Mouse (Mus musculus) liver, embryonic 11.5 days (tissue): ENCODE results near the gene Sstr1. TPM values are rescaled to one million over a fixed set of nuclear protein-coding genes. Genes with fewer than 3 reads are reported as not detected.

Source experiments
- ATAC-seq: fragments of 200-750 bp; cut with Nextera tagmentation; replicated peaks from 2 replicates; pipeline ENCODE4 v1.8.0; 2017; ENCODE audit warnings: moderate number of reproducible peaks, mild to moderate bottlenecking, moderate TSS enrichment, moderate library complexity; ENCODE audit not compliant: low FRiP score
- DNase-seq: peaks from one replicate; pipeline ENCODE4 v3.0.0-alpha.2; 2017; ENCODE audit warnings: low spot score
- H3K27ac ChIP-seq: fragments of 300-500 bp; sonication (generic); 2 replicates; pipeline ENCODE4 v1.5.1; 2014; ENCODE audit warnings: mild to moderate bottlenecking, low read depth, low read length, control low read depth
- H3K27me3 ChIP-seq: fragments of 300-500 bp; sonication (generic); replicated peaks from 2 replicates; pipeline ENCODE4 v1.6.1; 2014; ENCODE audit warnings: low read length, mixed read lengths; ENCODE audit not compliant: control insufficient read depth, insufficient read depth
- H3K36me3 ChIP-seq: fragments of 300-500 bp; sonication (generic); 2 replicates; pipeline ENCODE4 v1.6.1; 2014; ENCODE audit warnings: mild to moderate bottlenecking, low read length, moderate library complexity, mixed read lengths; ENCODE audit not compliant: control insufficient read depth, insufficient read depth
- H3K4me1 ChIP-seq: fragments of 300-500 bp; sonication (generic); replicated peaks from 2 replicates; pipeline ENCODE4 v1.6.1; 2014; ENCODE audit warnings: low read length, mixed read lengths; ENCODE audit not compliant: control insufficient read depth, insufficient read depth
- H3K4me2 ChIP-seq: fragments of 300-500 bp; sonication (generic); 2 replicates; pipeline ENCODE4 v1.6.1; 2014; ENCODE audit warnings: mild to moderate bottlenecking, control low read depth, moderate library complexity
- H3K4me3 ChIP-seq: fragments of 300-500 bp; sonication (generic); 2 replicates; pipeline ENCODE4 v1.5.1; 2014; ENCODE audit warnings: low read depth, low read length, control low read depth
- H3K9ac ChIP-seq: fragments of 300-500 bp; sonication (generic); 2 replicates; pipeline ENCODE4 v1.6.1; 2014; ENCODE audit warnings: low read depth, low read length, control low read depth
- H3K9me3 ChIP-seq: fragments of 300-500 bp; sonication (generic); 2 replicates; pipeline ENCODE4 v1.6.1; 2016; ENCODE audit warnings: low read length, inconsistent platforms, mixed read lengths; ENCODE audit not compliant: control insufficient read depth
- WGBS: fragments of 180-500 bp; shearing (Covaris S2); extraction: QIAGEN DNeasy Blood & Tissue Kit; methylation state at CpG from one replicate; pipeline ENCODE4 v1.1.7; 2014; 5-methylcytosine and 5-hydroxymethylcytosine counted together
- polyA plus RNA-seq: library from polyadenylated mRNA; unstranded; fragments of >200 nt; fragmentation: Nextera tagmentation; extraction: Ambion mirVana; gene quantifications from 2 replicates; pipeline ENCODE4 v1.2.1, GENCODE M21; 2014

Gene Sstr1
- polyA plus RNA-seq, 1 experiment from 2014 or later = not detected

DNA sequence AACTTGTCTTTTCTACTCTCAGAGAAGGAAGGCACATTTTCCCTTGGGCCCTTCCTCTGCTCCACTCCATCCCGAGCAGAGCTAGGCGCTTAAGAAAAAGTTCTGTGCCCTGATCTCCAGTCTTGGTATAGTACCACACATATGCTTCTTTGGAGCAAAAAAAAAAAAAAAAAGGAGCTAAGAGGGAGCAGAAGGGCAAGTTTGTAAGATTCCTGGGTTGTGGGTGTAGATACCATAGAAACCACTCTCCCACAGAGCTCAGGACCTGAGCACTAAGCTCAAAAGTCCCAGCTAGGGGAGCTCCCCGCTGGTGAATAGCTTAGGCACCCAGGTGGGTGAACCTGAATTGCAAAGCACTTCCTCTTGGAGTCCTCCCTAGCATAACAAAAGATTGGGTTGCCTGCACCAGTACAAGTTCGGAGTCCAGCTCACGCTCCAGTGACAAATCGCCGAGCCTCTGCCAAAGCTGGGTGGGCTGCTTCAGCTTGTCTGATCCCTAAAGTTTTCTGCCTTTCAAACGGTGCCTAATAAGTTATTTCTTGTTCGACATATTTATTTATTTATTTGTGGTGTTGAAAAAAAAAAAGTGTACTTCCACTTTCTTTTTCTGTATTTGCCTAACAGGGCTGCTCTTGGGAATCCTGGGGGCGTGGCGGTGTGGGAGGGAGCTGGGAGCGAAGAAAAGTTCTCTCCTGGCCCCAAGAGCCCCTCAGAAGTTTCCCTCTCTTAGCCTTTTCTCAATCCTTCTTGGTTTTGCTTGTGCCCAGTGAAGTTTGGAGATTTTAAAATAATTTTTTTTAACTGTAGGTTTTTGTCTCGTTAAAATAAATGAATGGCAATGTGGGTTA, 2.9 kb downstream of the Sstr1 start:
- Histone ChIP-seq H3K27ac (no peak overlapping the region), H3K27me3 (peaks cover 37% of the 10 kb centered on the region), H3K4me1 (no peaks in the 10 kb centered on the region), H3K9me3 (no peaks in the 10 kb centered on the region), H3K4me2 (peak overlapping the region; percentile 63), H3K9ac (no peak overlapping the region), H3K36me3 (no peaks in the 10 kb centered on the region), H3K4me3 (peak overlapping the region; percentile 28; the same call in 1 of the 2 replicates)
- no peak for ATAC-seq
- WGBS = 7% methylated on average over 13 of the region's 13 CpGs
- no peak for DNase-seq

DNA sequence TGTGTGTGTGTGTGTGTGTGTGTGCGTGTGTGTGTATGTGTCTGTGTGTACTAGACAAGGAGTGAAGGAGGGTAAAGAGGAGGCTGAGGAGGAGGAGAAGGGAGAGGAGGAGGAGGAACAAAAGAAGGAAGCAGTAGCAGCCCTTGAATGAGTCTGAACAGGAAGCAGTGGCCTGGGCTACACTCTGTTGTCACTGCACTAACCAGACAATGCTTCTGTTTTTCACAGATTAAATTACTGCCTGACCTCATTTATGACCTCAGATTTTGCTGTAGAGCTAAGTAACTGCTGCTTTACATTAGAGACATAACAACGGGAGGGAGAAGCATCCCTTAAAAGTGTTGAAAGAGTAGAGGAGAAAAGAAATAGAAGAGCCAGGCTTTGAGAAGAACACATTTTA, 4.6 kb downstream of the Sstr1 start:
- WGBS = 51% methylated on average over 2 of the region's 2 CpGs
- ATAC-seq = no peak

DNA sequence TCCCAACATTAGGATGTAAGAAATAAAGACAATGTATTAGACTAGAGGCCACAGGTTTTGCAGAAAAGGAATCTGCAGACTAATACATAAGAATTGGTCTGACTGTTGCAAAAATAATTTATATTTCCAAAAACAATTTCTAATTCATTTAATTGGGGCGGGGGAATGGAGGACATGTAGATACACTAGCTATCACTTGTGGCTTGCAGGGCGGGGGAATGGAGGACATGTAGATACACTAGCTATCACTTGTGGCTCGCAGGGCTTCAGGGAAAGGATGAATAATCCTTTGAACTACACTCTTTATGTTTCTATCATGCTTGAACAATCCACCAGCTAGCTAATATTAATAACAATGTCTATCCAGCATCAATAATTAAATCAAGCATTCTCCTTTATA, 7.5 kb downstream of the Sstr1 start:
- Histone ChIP-seq H3K9ac (no peak overlapping the region), H3K4me3 (no peak overlapping the region), H3K27me3 (peaks cover 6% of the 10 kb centered on the region), H3K4me1 (no peaks in the 10 kb centered on the region), H3K9me3 (no peaks in the 10 kb centered on the region), H3K36me3 (no peaks in the 10 kb centered on the region), H3K27ac (no peak overlapping the region), H3K4me2 (no peak overlapping the region)
- no peak for DNase-seq
- 78% methylated on average over 3 of the region's 3 CpGs for WGBS
- no peak for ATAC-seq

More for the DNA sequence above, 4.6 kb downstream of the Sstr1 start:
- peaks cover 35% of the 10 kb centered on the region for H3K27me3 ChIP-seq
- no peak overlapping the region for H3K9ac ChIP-seq
- DNase-seq = no peak
- H3K27ac ChIP-seq = no peak overlapping the region
- H3K4me1 ChIP-seq = no peaks in the 10 kb centered on the region
- H3K9me3 ChIP-seq = no peaks in the 10 kb centered on the region
- no peak overlapping the region for H3K4me2 ChIP-seq
- no peaks in the 10 kb centered on the region for H3K36me3 ChIP-seq
- H3K4me3 ChIP-seq = no peak overlapping the region

DNA sequence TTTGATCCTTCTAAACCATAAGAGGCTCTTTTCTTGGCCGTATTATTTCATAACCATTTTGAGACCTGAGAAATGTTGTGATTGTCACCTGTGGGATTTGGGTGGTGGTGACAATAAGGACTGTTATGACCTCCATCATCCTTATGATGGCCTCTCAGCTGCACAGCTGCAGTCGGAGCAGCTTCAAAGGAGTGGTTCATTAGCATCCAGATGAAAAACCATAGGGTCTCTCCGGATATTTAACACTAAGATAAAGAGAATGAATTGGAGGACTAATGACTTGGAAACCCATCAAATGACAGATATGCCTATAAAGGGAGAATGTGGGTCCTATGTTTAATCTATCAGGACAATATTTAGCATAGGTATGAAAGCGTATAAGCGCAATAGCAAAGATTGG, 14.1 kb downstream of the Sstr1 start:
- H3K9ac ChIP-seq = no peak overlapping the region
- H3K27me3 ChIP-seq = no peaks in the 10 kb centered on the region
- no peak overlapping the region for H3K4me2 ChIP-seq
- H3K27ac ChIP-seq = no peak overlapping the region
- DNase-seq = no peak
- ATAC-seq = no peak
- no peaks in the 10 kb centered on the region for H3K4me1 ChIP-seq
- no peaks in the 10 kb centered on the region for H3K36me3 ChIP-seq
- H3K4me3 ChIP-seq = no peak overlapping the region
- no peaks in the 10 kb centered on the region for H3K9me3 ChIP-seq
- 82% methylated on average over 5 of the region's 5 CpGs for WGBS

DNA sequence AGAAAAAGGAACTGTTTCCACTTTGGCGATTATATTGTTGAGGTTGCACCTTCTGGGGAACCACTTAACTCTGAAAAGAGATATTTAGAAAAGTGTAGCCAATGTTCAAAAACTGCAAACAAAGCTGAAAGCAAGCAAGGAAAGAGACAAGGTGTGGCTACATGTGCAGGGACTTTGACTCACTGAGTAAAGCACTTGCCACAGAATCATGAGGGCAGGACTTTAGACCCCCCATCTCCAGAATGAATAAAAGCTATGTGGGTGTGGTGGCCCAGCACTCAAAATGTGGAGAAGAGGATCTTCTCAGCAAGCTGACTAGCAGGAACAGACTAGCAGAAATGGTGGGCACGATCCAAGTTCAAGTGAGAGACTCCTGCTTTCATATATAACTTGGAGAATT, 20.9 kb downstream of the Sstr1 start:
- Histone ChIP-seq H3K36me3 (no peaks in the 10 kb centered on the region), H3K9me3 (no peaks in the 10 kb centered on the region), H3K27me3 (no peaks in the 10 kb centered on the region), H3K9ac (no peak overlapping the region), H3K27ac (no peak overlapping the region), H3K4me3 (no peak overlapping the region), H3K4me2 (no peak overlapping the region), H3K4me1 (no peaks in the 10 kb centered on the region)
- no peak for ATAC-seq
- no peak for DNase-seq
- WGBS = 64% methylated on average over 2 of the region's 2 CpGs

DNA sequence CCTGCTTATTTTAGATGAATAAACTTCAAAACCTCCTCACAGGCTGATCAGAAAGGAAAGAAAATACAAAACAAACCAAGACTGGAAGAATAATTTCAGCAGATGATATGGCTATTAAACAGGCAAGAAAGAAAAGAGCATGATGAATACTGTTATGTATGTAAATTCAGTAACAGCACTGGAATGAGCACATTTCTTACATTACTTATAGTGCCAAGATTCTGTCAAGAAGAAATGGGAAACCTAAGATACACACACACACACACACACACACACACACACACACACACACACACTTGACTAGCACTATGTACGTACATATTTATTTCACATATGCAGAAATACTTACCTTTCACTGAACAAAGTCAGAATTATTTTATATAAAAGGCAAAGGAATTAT, 40.3 kb downstream of the Sstr1 start:
- Histone ChIP-seq H3K9ac (no peak overlapping the region), H3K27me3 (no peaks in the 10 kb centered on the region), H3K4me3 (no peak overlapping the region), H3K4me2 (no peak overlapping the region), H3K4me1 (no peaks in the 10 kb centered on the region), H3K36me3 (no peaks in the 10 kb centered on the region), H3K27ac (no peak overlapping the region), H3K9me3 (no peaks in the 10 kb centered on the region)
- no peak for DNase-seq
- WGBS = 74% methylated on average over 1 of the region's 1 CpGs
- no peak for ATAC-seq

Other genes with a start within 250 kb of the Sstr1 start
- gene Clec14a, start 57.5 kb downstream of the Sstr1 start, polyA plus RNA-seq = 10.7 and 12.9 TPM in 2 replicates